Mouse (Mus musculus) cerebellum, adult 11 months (tissue): ENCODE data around the gene Tet1.

Experiments used
- DNase-seq: peaks from one replicate; pipeline ENCODE4 v3.0.0; 2022

Tet1 gene

GRCm38 (mm10) chr10:62891025-62891424 lies 17.8 kb downstream of the Tet1 start:
- DNase-seq = no peak

- DNase-seq = peak; percentile 51
Measured at GRCm38 (mm10) chr10:62886799-62887591, 21.8 kb downstream of the Tet1 start.

- DNase-seq = no peak
Measured at GRCm38 (mm10) chr10:62885969-62886798, 22.6 kb downstream of the Tet1 start.

GRCm38 (mm10) chr10:62885460-62885859 lies 23.3 kb downstream of the Tet1 start:
- no peak for DNase-seq

- no peak for DNase-seq
Measured at GRCm38 (mm10) chr10:62884517-62884916, 24.3 kb downstream of the Tet1 start.

GRCm38 (mm10) chr10:62883933-62884372 lies 24.8 kb downstream of the Tet1 start:
- no peak for DNase-seq

- no peak for DNase-seq
Measured at GRCm38 (mm10) chr10:62881211-62881610, 27.6 kb downstream of the Tet1 start.

- DNase-seq = no peak
Measured at GRCm38 (mm10) chr10:62878056-62878455, 30.7 kb downstream of the Tet1 start.

GRCm38 (mm10) chr10:62875565-62875964 lies 33.2 kb downstream of the Tet1 start:
- DNase-seq = no peak

GRCm38 (mm10) chr10:62874828-62875227 lies 34.0 kb downstream of the Tet1 start:
- DNase-seq = no peak

- peak; percentile 49 for DNase-seq
Measured at GRCm38 (mm10) chr10:62866035-62866791, 42.6 kb downstream of the Tet1 start.

- DNase-seq = peak; percentile 80
Measured at GRCm38 (mm10) chr10:62865167-62866034, 43.4 kb downstream of the Tet1 start.

GRCm38 (mm10) chr10:62863563-62863962 lies 45.2 kb downstream of the Tet1 start:
- no peak for DNase-seq

GRCm38 (mm10) chr10:62862435-62862834 lies 46.4 kb downstream of the Tet1 start:
- DNase-seq = no peak

- no peak for DNase-seq
Measured at GRCm38 (mm10) chr10:62858967-62859366, 49.8 kb downstream of the Tet1 start.

- DNase-seq = no peak
Measured at GRCm38 (mm10) chr10:62856690-62857290, 52.0 kb downstream of the Tet1 start.

- no peak for DNase-seq
Measured at GRCm38 (mm10) chr10:62854992-62855391, 53.8 kb downstream of the Tet1 start.

GRCm38 (mm10) chr10:62854581-62854980 lies 54.2 kb downstream of the Tet1 start:
- DNase-seq = no peak

GRCm38 (mm10) chr10:62851578-62851977 lies 57.2 kb downstream of the Tet1 start:
- DNase-seq = no peak

GRCm38 (mm10) chr10:62851025-62851424 lies 57.8 kb downstream of the Tet1 start:
- DNase-seq = no peak

GRCm38 (mm10) chr10:62848783-62849182 lies 60.0 kb downstream of the Tet1 start:
- DNase-seq = no peak
